Mouse (Mus musculus): ENCODE results near the gene Cct7.

The Cct7 gene

DNA sequence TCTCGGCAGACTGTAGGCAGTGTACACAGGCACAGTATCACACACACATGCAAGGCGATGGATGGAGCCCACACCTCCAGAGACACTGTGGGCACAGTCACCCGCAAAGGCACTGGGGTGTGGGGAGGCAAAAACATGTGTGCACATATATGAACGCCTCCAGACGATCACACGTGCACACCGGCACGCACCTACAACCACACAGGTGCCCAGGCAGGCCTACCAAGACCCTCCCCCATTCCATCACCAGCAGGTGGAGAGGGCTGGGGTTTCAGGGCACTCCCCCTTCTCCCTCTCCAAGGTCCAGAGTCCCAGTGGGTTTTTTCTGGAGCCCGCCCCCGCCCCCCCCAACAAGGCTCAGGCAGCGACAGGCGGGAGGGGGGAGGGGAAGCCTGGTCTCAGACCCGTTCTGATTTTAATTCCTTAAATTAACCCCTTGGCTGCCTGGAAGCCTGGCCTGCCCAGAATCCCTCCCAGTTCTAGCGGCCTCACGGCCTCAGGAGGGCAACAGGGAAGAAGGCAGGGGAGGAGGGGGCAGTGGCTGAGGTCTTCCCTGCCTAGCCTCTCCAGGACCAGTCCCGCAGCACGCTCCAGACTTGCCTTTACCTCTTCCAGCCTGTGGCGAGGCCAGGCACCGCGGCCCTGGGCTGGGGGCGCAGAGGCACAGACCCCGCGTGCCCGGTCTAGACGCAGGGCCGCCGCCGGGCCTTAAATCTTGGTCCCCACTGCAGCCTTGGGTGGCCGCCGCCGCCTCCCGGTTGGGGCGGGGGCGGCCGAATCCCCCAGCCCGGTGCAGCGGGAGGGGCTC is 51.0 kb downstream of the Cct7 start:
- DNase-seq (ENCODE audit: low read depth, low spot score), result no peak

DNA sequence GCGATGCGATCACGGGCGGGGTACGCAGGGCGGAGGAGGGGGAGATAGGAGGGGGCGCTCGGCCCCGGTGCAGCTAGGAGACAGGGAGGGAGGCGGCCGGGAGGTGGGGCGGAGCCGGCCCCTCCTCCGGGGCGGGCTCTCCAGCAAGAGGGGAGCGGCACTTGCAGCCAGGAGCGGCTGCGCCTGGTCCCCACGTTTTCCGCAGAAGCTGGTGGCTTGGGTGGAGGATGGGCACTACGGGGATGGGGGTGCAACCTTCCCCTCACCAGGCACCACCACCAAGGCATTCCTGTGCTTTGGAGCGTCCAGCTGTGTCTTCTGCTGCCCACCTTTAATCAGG is 51.6 kb downstream of the Cct7 start, which contains the start of gene Fbxo41:
Gene Fbxo41 (minus strand): TSS at position 84 of the 340 bp plus-strand sequence.
- DNase-seq (ENCODE audit: low read depth, low spot score), result no peak

DNA sequence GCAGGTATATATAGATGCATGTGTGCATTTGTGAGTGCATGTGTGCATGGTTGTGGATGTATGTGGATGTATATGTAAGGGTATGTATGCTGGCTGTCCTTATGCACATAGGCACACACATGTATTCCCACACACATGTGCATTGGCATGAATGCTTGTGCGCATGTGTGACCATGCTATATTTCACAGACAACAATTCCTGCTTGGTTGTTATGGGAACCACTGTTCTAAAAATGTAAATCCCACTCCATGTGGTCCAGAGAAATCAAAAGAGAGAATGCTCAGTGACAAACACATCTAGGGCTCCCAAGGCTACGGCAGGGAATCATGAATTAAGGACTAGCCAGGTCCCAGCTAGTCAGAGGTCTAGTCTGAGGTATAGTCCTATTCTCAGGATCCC is 53.6 kb downstream of the Cct7 start:
- DNase-seq (ENCODE audit: low read depth, low spot score), result no peak

DNA sequence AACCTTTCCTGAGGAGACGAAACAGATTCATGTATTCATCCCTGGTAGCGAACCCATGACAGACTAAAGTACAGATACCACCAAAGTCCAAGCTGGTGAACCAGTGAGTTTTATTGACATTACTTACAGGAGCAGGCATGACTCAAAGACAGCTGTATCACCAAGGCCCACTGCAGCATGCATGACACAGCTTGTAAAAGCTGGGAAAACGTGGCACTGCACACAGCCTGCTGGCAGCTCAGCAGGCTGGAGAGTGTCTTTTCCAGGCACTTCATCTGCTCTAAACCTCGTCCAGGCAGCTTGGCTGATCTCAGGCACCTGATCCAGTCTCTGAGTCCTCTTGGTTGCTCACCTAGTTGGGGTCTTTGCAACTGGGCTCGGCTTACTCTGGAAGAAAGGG is 57.3 kb downstream of the Cct7 start:
- no peak for DNase-seq (ENCODE audit: low read depth, low spot score)

DNA sequence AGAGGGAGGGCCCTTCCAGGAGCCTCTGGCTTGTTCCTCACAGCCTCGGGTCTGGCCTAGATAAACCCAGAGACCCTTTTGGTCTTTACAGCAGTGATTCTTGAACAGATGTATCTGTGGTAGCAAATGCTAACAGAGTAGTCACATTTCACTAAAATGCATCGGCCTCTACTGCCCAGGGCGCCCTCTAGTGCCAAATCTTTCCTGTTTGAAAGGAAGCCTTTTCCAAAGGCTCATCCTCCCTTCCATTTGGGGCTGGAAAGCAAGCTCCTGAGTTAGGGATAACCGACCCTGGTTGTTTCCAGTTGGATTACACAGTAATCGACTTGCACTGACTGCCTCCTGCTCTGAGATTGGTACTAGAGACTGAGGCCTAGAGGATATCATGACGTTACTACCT is 59.2 kb downstream of the Cct7 start:
- peak; percentile 79 for DNase-seq (ENCODE audit: low read depth, low spot score)

DNA sequence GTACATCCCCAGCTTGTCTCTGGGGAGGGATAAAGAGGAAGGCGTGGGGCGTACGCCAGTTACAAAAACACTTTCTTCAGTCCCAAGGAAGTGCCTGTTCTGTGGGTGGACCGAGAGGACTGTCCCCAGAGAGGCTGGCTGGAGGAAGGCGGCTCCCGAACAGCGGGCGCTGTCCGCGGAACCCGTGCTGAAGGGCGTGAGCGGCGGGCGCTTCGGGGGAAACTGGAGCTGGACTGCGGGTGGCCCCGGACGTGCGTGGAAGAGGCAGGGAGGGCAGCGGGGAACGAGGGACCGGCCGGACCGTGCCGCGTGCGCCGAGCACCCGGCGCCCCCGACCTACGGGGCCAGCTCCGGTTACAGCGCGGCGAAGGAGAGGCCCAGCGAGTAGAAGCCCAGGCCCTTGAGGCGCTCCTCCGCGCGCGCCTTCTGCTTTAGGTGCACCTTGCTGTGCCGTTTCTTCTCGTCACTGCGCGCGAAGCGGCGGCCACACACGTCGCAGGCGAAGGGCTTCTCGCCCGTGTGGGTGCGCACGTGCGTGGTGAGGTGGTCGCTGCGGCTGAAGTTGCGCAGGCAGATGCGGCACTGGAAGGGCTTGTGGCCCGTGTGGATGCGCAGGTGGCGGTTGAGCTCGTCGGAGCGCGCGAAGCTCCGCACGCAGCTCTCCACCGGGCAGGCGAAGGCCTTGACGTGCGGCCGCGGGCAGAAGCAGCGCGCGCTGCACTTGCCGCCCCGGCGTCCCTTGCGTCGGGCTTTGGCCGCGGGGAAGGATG is 60.2 kb downstream of the Cct7 start:
- peak; percentile 45 for DNase-seq (ENCODE audit: low read depth, low spot score)

DNA sequence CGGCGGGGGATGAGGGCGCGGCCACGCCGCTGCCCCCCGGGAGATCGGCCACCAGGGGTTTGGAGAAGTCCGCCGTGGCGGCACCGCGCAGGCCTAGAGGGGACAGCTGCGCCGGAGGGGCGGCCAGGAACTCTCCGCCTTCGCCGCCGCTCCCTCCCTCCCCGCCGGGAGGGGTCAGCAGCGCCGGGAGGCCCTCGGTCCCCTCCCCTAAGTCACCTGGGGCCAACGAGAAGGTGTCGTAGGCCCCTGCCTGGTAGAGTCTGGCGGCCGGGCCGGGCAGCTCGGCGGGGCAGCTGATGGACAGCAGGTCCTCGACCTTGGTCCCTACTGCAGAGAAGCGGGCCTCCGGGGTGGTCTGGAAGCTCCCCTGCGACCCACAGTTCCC is 60.7 kb downstream of the Cct7 start:
- no peak for DNase-seq (ENCODE audit: low read depth, low spot score)

DNA sequence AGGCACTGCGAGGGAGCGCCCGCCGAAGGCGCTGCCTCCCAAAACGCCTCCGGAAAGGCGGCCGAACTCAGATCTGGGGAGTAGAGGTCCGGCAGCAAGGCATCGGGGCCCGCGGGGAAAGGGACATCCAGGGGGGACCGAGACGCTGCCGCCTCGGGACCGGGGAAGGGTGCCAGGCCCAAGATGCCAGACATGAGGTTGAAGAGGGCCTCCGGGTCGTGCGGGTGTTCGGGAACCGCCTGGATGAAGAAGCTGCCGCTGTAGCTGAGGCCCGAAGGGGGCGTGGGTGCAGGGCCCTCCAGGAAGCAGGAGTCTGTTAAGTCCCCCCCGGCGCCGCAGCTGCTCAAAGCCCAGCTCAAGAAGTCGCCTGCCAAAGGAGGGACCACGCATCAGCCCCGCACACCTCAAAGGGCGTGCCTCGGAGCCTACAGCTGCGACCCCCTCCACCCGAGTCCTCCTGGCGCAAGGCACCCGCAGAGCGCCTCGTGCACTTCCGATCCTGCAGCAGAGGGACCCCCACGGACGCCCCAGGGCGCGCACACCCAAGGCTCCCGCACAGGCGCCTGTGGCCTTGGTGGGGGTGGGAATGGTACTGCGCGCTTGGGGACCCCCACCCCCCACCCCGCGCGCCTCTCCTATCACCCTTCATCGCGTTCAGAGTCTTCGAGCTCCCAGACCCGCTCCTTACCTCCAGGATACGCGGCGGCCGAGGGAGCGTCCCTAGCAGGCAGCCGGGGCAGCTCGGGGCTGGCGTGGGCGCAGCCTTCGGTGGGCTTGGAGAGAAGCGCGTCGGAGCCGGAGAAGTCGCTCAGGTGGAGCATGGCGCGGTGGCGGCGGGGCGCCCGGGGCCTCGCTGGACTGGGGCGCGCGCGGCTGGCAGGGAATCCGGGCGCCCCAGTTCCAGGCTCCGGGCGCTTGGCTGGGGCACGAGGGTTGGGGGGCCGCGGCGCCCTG is 61.5 kb downstream of the Cct7 start:
- DNase-seq (ENCODE audit: low read depth, low spot score), result peak; percentile 56

DNA sequence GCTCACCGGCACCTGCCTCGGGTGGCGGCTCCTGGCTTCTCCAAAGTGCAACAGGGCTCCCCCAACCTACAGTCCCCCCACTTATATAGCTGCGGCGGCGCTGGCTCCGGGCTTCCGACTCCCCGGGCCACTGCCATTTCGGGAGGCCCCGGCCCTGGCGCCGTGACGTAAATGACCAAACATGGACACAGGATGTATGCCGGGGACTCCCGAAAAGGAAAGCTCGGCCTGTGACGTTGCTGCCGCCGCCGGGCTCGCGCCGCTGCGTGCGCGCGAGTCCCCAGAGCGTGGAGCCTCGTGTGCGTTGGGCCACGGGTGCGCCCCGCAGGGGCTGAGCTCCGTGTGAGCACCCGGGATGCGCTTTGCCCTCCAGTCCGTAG is 62.2 kb downstream of the Cct7 start, which contains the start of gene Egr4:
Gene Egr4 (minus strand): TSS at position 59 of the 380 bp plus-strand sequence.
- peak; percentile 84 for DNase-seq (ENCODE audit: low read depth, low spot score)

DNA sequence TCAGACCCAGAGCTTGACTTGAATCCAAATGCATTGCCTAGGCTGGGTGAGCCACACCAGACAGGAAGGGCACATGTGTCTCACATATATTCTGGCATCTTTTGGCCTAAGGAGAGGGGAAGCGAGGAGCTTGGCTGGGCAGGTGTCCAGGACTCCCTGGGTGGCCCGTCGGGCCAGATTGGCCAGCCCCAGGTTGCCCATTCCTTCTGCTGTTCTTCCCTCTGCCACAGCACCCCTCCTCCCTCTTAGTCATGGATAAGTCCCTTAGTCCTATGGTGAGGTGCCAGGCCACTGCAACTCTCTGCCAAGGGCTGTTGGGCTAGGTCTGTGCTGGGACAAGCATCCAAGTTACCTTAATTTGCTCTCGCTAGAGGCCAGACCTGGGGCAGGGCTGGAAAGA is 64.6 kb downstream of the Cct7 start:
- DNase-seq (ENCODE audit: low read depth, low spot score), result no peak
